Mouse (Mus musculus) kidney, adult 2 months (tissue): ENCODE results near the gene Rsad1.

Experiments used
- CTCF ChIP-seq: fragments of 200-500 bp; conservative IDR thresholded peaks from 2 replicates; pipeline ENCODE4 v1.5.1; 2011; ENCODE audit warnings: low read depth, mild to moderate bottlenecking, control low read depth, low read length, moderate library complexity, mixed read lengths; ENCODE audit not compliant: insufficient read depth, insufficient read length
- POLR2A ChIP-seq: fragments of 200-500 bp; IDR thresholded peaks from one replicate; pipeline ENCODE4 v1.6.1; 2011; ENCODE audit warnings: low read depth, low read length, control low read depth

- no peak for TF ChIP-seq CTCF
- TF ChIP-seq POLR2A: no peak
These were observed 10.2 kb downstream of the Rsad1 start for GRCm38 (mm10) chr11:94538733-94539292.
